Mouse (Mus musculus) layer of hippocampus, adult 9-11 months (tissue): ENCODE measurements at regions not wholly inside any gene's neighbourhood (a gene's known extent, or its start where the extent isn't known, plus 50 kb on each side); places are given as distances from the start of the nearest gene placed in this dataset.

Experiments used
- DNase-seq: peaks from one replicate; pipeline ENCODE4 v3.0.0; 2022

- peak; percentile 56 for DNase-seq
These were observed 196.4 kb downstream of the Tdrd3 start for GRCm38 (mm10) chr14:87612871-87613270.

- peak; percentile 4 for DNase-seq
These were observed 203.1 kb downstream of the Tdrd3 start for GRCm38 (mm10) chr14:87619368-87620035.

- DNase-seq: no peak
These were observed 214.8 kb downstream of the Tdrd3 start for GRCm38 (mm10) chr14:87631078-87631813.

- DNase-seq: no peak
These were observed 218.2 kb downstream of the Tdrd3 start for GRCm38 (mm10) chr14:87634596-87634995.

DNA sequence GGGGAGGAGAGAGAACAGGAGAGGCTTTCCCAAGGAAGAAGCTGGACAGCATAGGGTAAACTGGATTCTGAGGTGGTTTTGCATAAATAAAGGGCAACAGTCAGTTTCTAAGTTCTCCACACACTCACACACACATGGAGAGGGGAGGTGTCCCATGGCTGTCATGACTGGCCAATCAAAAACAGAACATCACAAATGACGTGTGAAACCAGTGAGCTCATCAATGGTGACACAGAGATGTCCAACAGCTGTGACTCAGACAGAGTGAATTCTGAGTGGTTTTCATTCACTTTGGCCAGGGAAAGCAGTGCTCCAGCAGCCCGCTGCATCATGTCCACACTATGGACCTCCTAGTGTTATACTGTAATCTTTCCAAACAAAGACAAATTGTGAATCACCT, 220.7 kb downstream of the Tdrd3 start:
- DNase-seq: no peak

GRCm38 (mm10) chr14:87667910-87668309, 251.5 kb downstream of the Tdrd3 start:
- no peak for DNase-seq

- no peak for DNase-seq
These were observed 253.1 kb downstream of the Tdrd3 start for GRCm38 (mm10) chr14:87669496-87669895.

DNA sequence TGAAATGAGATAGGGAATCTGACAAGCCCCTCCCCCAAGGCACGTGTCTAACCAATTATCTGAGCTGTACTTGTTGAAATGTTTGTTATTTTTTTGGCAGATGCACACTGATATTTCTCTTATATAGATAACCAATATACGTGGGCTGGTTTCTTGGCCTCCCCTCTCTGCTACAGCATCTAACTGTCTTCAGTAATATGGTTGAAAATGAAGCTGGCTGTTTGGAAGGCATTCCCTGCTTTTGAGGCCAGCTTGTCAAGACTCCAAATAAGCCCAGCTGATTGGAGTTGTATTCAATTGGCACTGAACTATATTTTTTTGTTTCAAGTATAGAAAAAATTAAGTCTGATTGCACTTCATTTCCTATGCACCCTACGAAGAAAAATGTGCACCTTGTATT, 264.3 kb downstream of the Tdrd3 start:
- DNase-seq: peak; percentile 23

DNA sequence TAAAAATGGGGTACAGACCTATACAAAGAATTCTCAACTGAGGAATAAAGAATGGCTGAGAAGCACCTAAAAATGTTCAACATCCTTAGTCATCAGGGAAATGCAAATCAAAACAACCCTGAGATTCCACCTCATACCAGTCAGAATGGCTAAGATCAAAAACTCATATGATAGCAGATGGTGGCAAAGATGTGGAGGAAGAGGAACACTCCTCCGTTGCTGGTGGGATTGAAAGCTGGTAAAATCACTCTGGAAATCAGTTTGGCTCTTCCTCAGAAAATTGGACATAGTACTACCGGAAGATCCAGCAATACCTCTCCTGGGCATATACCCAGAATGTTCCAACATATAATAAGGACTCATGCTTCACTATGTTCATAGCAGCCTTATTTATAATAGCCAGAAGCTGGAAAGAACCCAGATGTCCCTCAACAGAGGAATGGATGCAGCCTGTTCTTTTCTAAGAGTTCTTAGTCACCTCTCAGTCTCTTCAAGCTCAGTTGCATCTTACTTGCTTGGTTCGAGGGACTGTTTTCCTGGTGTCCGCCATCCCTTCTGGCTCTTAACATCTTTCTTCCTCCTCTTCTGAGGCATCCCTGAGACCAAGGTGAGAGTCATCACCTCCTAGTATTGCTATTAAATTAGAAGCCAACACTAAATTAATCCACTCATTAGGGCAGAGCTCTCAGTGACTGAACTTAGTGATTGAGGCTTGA, 266.8 kb downstream of the Tdrd3 start:
- peak; percentile 5 for DNase-seq

DNA sequence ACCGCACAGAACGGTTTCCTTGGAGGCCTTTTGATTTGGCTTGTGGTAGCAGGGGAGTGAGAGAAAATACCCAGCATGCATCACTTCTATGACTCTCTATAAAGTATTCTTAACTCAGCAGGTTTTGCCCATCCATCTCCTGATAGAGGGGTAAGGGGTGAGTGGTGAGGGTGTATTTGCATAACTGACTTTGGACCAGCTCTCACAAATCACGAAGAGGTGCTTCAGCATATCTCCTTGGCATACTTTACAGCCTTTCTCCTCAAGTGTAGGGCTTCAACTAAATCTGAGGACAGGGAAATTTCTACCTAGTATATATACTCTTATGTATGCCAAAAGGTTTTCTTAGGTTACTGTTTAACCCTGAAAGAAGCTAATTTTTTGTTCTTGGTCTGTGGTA, 273.4 kb downstream of the Tdrd3 start:
- no peak for DNase-seq

GRCm38 (mm10) chr14:87736456-87736855, 320.0 kb downstream of the Tdrd3 start:
- DNase-seq: no peak

- no peak for DNase-seq
These were observed 329.1 kb downstream of the Tdrd3 start for GRCm38 (mm10) chr14:87745524-87745923.

GRCm38 (mm10) chr14:87746011-87746410, 329.6 kb downstream of the Tdrd3 start:
- DNase-seq: no peak

GRCm38 (mm10) chr14:87749068-87749467, 332.6 kb downstream of the Tdrd3 start:
- DNase-seq: no peak

DNA sequence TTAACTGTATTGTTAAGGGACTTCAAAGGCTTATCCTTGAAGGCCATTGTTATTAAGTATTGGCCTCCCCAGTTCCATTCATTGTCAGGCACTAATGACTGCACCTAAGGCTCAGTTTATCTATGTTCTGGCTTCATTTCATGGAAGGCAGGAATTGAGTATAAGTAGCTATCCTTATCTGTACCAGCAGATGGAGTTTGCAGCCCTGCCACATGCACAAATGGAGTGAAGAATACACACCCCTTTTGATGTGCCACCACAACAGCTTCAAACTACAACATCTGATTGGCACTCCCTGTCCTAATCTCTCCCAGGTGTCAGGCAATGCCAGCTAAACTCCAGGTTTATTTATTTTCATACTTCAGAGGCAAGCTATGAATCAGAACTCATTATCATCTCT, 333.3 kb downstream of the Tdrd3 start:
- no peak for DNase-seq

- no peak for DNase-seq
These were observed 334.3 kb downstream of the Tdrd3 start for GRCm38 (mm10) chr14:87750665-87751170.

- DNase-seq: peak; percentile 3
These were observed 338.3 kb downstream of the Tdrd3 start for GRCm38 (mm10) chr14:87754744-87755143.

DNA sequence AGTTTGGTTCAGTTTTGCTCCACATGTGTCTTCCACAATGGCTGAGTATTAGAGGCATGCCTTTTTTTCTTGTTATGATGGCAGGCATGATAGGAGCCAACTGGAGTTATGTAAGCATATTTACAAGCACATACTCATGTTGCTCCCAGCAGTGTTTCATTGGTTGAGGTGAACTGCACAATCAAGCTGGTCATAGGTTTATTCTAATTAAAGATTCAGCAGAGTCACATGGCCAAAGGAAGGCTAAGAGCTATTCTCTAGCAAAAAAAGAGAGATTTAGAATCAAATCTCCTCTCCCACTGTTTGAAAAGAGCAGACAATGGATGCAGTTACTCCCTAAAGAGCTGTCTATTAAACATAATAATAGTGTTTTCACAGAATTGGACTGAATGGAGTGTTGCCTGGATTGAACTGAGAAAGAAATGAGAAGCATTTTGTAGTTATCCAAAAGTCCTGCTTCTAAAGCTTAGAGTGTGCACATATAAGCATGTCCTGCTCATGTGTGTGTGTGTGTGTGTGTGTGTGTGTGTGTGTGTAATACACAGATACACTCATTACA, 359.0 kb downstream of the Tdrd3 start:
- no peak for DNase-seq

GRCm38 (mm10) chr14:87799803-87800202, 383.4 kb downstream of the Tdrd3 start:
- no peak for DNase-seq

DNA sequence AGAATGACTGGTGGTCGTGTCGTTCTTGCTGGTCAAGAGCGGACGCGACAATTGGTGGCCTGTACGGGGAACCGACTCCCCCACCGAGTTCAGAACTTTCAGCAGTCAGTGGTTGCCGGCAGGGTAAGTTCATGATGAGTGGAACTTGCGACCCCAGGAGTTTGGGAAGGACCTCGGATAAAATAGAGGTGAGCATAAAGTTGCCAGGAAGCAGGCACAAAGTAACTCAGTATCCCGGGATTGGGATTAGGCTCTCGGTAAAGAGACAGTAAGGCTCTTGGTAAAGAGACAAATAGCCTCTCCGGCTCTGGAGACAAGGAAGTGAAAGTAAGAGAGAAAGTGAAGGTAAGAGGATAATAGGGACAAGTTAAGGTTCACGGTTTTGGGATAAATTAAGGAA, 393.2 kb downstream of the Tdrd3 start:
- DNase-seq: peak; percentile 4

DNA sequence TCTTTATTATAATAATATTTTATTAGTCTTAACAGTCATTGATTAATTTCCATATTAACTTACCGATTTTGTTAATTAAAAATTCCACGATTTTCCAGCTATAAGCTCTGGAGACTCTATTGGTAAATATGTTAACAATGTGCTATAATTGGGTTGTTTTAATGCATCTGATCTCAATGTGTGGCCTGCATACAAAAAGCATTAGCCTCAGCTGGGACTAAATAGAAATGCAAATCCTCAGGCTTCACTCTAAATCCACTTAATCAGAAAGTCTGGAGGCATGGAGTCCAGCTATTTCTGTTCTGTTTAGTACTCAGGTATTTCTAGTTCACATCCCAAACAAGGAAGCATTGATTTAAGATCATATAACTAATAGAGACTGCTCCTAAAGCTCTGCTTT, 427.7 kb downstream of the Tdrd3 start:
- no peak for DNase-seq

DNA sequence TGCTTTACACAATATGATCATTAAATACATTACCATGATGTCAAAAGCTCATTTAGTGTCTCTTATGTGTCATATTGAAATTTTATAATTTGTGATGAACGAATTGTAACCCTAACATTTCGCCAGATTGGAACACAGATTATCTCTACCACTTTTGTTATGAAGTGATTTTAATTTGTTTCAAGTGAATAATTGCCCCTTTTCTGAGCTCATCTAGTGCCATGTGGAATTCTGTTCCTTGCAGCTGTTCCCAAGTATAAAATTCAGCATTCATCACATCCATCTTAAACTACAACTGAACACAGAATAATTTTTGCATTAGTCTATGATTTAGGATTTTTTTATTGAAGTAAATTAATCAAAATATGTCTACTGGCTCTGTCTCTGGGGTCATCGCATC, 445.0 kb downstream of the Tdrd3 start:
- peak; percentile 25 for DNase-seq
